Mouse (Mus musculus) retina, postnatal 7 days (tissue): ENCODE data around the gene Acap2.

Experiments
- DNase-seq: peaks from one replicate; pipeline ENCODE4 v3.0.0-alpha.2; 2012; ENCODE audit warnings: low read depth, low spot score

The Acap2 gene

GRCm38 (mm10) chr16:31081125-31081664, 119.8 kb downstream of the Acap2 start, which contains the start of gene Xxylt1:
Gene Xxylt1 (minus strand): TSS chr16:31081432.
- DNase-seq = peak; percentile 91

GRCm38 (mm10) chr16:31080573-31081051, 120.4 kb downstream of the Acap2 start:
- peak; percentile 64 for DNase-seq

- no peak for DNase-seq
Observed at GRCm38 (mm10) chr16:31077396-31077795, 123.6 kb downstream of the Acap2 start.

- DNase-seq = no peak
Observed at GRCm38 (mm10) chr16:31076436-31076835, 124.6 kb downstream of the Acap2 start.

- DNase-seq = no peak
Observed at GRCm38 (mm10) chr16:31074324-31074908, 126.6 kb downstream of the Acap2 start.

GRCm38 (mm10) chr16:31071731-31072130, 129.3 kb downstream of the Acap2 start:
- DNase-seq = no peak

- peak; percentile 86 for DNase-seq
Observed at GRCm38 (mm10) chr16:31070358-31071133, 130.5 kb downstream of the Acap2 start.

- no peak for DNase-seq
Observed at GRCm38 (mm10) chr16:31069211-31070166, 131.6 kb downstream of the Acap2 start.

GRCm38 (mm10) chr16:31068280-31068679, 132.8 kb downstream of the Acap2 start:
- DNase-seq = no peak

GRCm38 (mm10) chr16:31066344-31067098, 134.5 kb downstream of the Acap2 start:
- no peak for DNase-seq

- DNase-seq = no peak
Observed at GRCm38 (mm10) chr16:31064782-31065181, 136.3 kb downstream of the Acap2 start.

- DNase-seq = no peak
Observed at GRCm38 (mm10) chr16:31062918-31063317, 138.1 kb downstream of the Acap2 start.

- DNase-seq = no peak
Observed at GRCm38 (mm10) chr16:31061246-31061880, 139.7 kb downstream of the Acap2 start.

GRCm38 (mm10) chr16:31060714-31061113, 140.3 kb downstream of the Acap2 start:
- DNase-seq = no peak

GRCm38 (mm10) chr16:31060226-31060625, 140.8 kb downstream of the Acap2 start:
- DNase-seq = no peak

GRCm38 (mm10) chr16:31059730-31060129, 141.3 kb downstream of the Acap2 start:
- DNase-seq = no peak

- no peak for DNase-seq
Observed at GRCm38 (mm10) chr16:31052812-31053211, 148.2 kb downstream of the Acap2 start.

GRCm38 (mm10) chr16:31052177-31052726, 148.8 kb downstream of the Acap2 start:
- DNase-seq = no peak

GRCm38 (mm10) chr16:31050701-31051100, 150.3 kb downstream of the Acap2 start:
- no peak for DNase-seq

- no peak for DNase-seq
Observed at GRCm38 (mm10) chr16:31048194-31048593, 152.9 kb downstream of the Acap2 start.
